Mouse (Mus musculus): Measurements from ENCODE around the gene Rpl19.

The Rpl19 gene

GRCm38 (mm10) chr11:98057466-98057865 lies 31.0 kb downstream of the Rpl19 start:
- no peak for DNase-seq

- DNase-seq: peak; percentile 30
Measured at GRCm38 (mm10) chr11:98057998-98058397, 31.5 kb downstream of the Rpl19 start.

- no peak for DNase-seq
Measured at GRCm38 (mm10) chr11:98059662-98060061, 33.2 kb downstream of the Rpl19 start.

- DNase-seq: no peak
Measured at GRCm38 (mm10) chr11:98060104-98060692, 33.7 kb downstream of the Rpl19 start.

- DNase-seq: no peak
Measured at GRCm38 (mm10) chr11:98061441-98061840, 34.9 kb downstream of the Rpl19 start.

- no peak for DNase-seq
Measured at GRCm38 (mm10) chr11:98061904-98062562, 35.5 kb downstream of the Rpl19 start.

GRCm38 (mm10) chr11:98066201-98066600 lies 39.7 kb downstream of the Rpl19 start:
- no peak for DNase-seq

GRCm38 (mm10) chr11:98067255-98067654 lies 40.7 kb downstream of the Rpl19 start:
- no peak for DNase-seq

GRCm38 (mm10) chr11:98073442-98073841 lies 46.9 kb downstream of the Rpl19 start:
- DNase-seq: no peak

GRCm38 (mm10) chr11:98075195-98075808 lies 48.8 kb downstream of the Rpl19 start:
- peak; percentile 90 for DNase-seq

- DNase-seq: peak; percentile 42
Measured at GRCm38 (mm10) chr11:98077086-98077485, 50.6 kb downstream of the Rpl19 start.
